Mouse (Mus musculus) liver, embryonic 14.5 days (tissue): Measurements from ENCODE around the gene Gipc1. TPM values are rescaled to one million over a fixed set of nuclear protein-coding genes. Genes with fewer than 3 reads are reported as not detected.
A peak's percentile ranks its signal among the peaks of the same experiment; 100 is the strongest.

Experiments
- ATAC-seq: fragments of 200-750 bp; cut with Nextera tagmentation; 2 replicates; pipeline ENCODE4 v1.8.0; 2017; ENCODE audit warnings: moderate number of reproducible peaks, mild to moderate bottlenecking, moderate library complexity; ENCODE audit not compliant: insufficient read depth
- DNase-seq, 3 experiments: peaks; one replicate each; pipeline ENCODE4 v3.0.0-alpha.2; 2012 to 2013; ENCODE audit warnings: low read depth in 3 of 3, low spot score in 3 of 3
- H3K27ac ChIP-seq: fragments of 300-500 bp; sonication (generic); 2 replicates; pipeline ENCODE4 v1.5.1; 2014; ENCODE audit warnings: moderate library complexity, mild to moderate bottlenecking, control low read depth, inconsistent platforms
- H3K27me3 ChIP-seq: fragments of 300-500 bp; sonication (generic); 2 replicates; pipeline ENCODE4 v1.6.1; 2014; ENCODE audit warnings: mild to moderate bottlenecking, low read length, moderate library complexity; ENCODE audit not compliant: control insufficient read depth, insufficient read depth
- H3K36me3 ChIP-seq: fragments of 300-500 bp; sonication (generic); replicated peaks from 2 replicates; pipeline ENCODE4 v1.6.1; 2014; ENCODE audit warnings: low read depth; ENCODE audit not compliant: control insufficient read depth, insufficient read depth
- H3K4me1 ChIP-seq, 2 experiments: fragments of 200-500 bp in 1 of 2; fragments of 300-500 bp in 1 of 2; sonication (generic) in 1 of 2; replicated peaks; 2 replicates each; pipeline ENCODE4 v1.6.1; 2012 to 2014; ENCODE audit warnings: antibody characterized with exemption in 1 of 2, inconsistent platforms in 1 of 2, low read length in 1 of 2; ENCODE audit not compliant: control insufficient read depth in 2 of 2, insufficient read depth in 2 of 2
- H3K4me2 ChIP-seq: fragments of 300-500 bp; sonication (generic); 2 replicates; pipeline ENCODE4 v1.6.1; 2014; ENCODE audit warnings: low read depth, mild to moderate bottlenecking, control low read depth, moderate library complexity
- H3K4me3 ChIP-seq, 2 experiments: fragments of 200-500 bp in 1 of 2; fragments of 300-500 bp in 1 of 2; sonication (generic) in 1 of 2; 2 replicates each; pipeline ENCODE4 v1.5.1; 2012 to 2014; ENCODE audit warnings: low read depth in 2 of 2, low read length in 2 of 2, mild to moderate bottlenecking in 2 of 2, control low read depth in 1 of 2, inconsistent platforms in 1 of 2, moderate library complexity in 1 of 2; ENCODE audit not compliant: insufficient read depth in 1 of 2
- H3K9ac ChIP-seq: fragments of 300-500 bp; sonication (generic); replicated peaks from 2 replicates; pipeline ENCODE4 v1.6.1; 2014; ENCODE audit warnings: mild to moderate bottlenecking, control low read depth, moderate library complexity
- H3K9me3 ChIP-seq: fragments of 300-500 bp; sonication (generic); 2 replicates; pipeline ENCODE4 v1.6.1; 2016; ENCODE audit warnings: low read length, mixed read lengths; ENCODE audit not compliant: control insufficient read depth
- CTCF ChIP-seq: IDR thresholded peaks from 2 replicates; pipeline ENCODE4 v1.5.1; 2016; ENCODE audit warnings: antibody characterized with exemption, low read depth, control low read depth
- EP300 ChIP-seq: IDR thresholded peaks from 2 replicates; pipeline ENCODE4 v1.6.1; 2016; ENCODE audit warnings: antibody characterized with exemption, low read depth
- WGBS: fragments of 180-500 bp; shearing (Covaris S2); extraction: QIAGEN DNeasy Blood & Tissue Kit; methylation state at CpG from one replicate; pipeline ENCODE4 v1.1.7; 2014; ENCODE audit not compliant: insufficient replicate concordance; 5-methylcytosine and 5-hydroxymethylcytosine counted together
- polyA plus RNA-seq, 2 experiments: library from polyadenylated mRNA; depleted of rRNA in 1 of 2; stranded (reverse) in 1 of 2; unstranded in 1 of 2; fragments of >200 nt; fragmentation: Nextera tagmentation in 1 of 2; extraction: Ambion mirVana in 1 of 2; gene quantifications; 2 replicates each; pipeline versions ENCODE4 v1.2.1 to v1.2.3; 2012 to 2014

Gipc1 gene
- polyA plus RNA-seq, 2 experiments = 27.2 to 32.5 TPM

DNA sequence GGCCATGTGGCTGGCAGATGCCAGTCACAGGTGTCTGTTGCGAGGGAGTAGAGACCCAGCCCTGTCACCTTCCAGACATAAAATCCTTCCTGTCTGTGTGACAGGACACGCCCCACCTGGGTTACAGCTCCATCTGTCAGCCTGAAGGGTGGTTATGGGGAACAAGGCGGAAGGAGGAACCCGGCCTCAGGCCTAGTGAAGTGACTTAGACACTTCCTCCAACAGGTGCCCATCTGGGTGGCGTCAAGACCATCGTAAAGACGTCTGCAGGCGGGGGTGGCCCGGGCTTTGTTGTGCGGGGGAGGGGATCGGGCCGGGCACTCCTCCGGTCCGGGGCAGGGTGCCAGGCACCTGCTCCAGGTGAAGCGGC is 45.8 kb downstream of the Gipc1 start:
- TF ChIP-seq EP300 (no peak), CTCF (no peak)
- Histone ChIP-seq H3K4me2 (peak overlapping the region; percentile 74), H3K4me1 (peaks cover 15 to 31% of the 10 kb centered on the region in 2 experiments), H3K4me3 (peak overlapping the region; percentile 67), H3K9me3 (no peaks in the 10 kb centered on the region), H3K36me3 (no peaks in the 10 kb centered on the region), H3K9ac (peak overlapping the region; percentile 65), H3K27me3 (no peaks in the 10 kb centered on the region), H3K27ac (no peak overlapping the region)
- 2% methylated on average over 15 of the region's 15 CpGs for WGBS
- DNase-seq = peak in 2 of 3 experiments; percentile 26 to 32
- ATAC-seq = peak; percentile 13

GRCm38 (mm10) chr8:83698661-83699453 is 46.4 kb downstream of the Gipc1 start, which contains the start of gene Pkn1:
TSS of gene Pkn1 (minus strand) at chr8:83699179.
- no peaks in the 10 kb centered on the region for H3K36me3 ChIP-seq
- H3K27ac ChIP-seq = peak within 1 kb of the TSS; percentile 18; the same call in 1 of the 2 replicates
- under 1% methylated on average over 79 of the region's 85 CpGs for WGBS
- H3K4me3 ChIP-seq = peak within 1 kb of the TSS; percentile 67
- H3K9ac ChIP-seq = peak within 1 kb of the TSS; percentile 65
- H3K27me3 ChIP-seq = no peaks in the 10 kb centered on the region
- H3K9me3 ChIP-seq = no peaks in the 10 kb centered on the region
- DNase-seq = peak; percentile 61 to 67 (median 66)
- peaks cover 15 to 29% of the 10 kb centered on the region in 2 experiments for H3K4me1 ChIP-seq
- peak within 1 kb of the TSS; percentile 74 for H3K4me2 ChIP-seq
- TF ChIP-seq CTCF = no peak
- no peak for TF ChIP-seq EP300
- peak; percentile 86 for ATAC-seq

DNA sequence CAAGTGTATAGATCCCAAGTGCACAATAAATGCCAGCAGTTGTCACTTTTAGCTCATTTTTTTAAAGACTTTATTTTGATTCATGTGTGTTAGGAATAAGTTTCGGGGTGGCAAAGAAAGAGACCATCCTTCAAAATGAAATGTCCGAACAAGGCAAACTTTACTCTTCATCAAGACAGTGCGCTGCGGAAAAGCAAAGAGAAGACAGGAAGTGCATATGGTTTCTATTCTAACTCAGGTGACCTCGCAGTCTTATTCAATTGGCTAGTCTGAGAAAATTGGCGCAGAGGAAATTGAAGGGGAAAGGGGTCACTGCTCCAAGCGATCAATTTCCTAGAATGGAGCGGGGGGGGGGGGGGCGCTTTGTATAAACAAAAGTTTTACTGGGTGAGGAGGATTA is 47.1 kb downstream of the Gipc1 start:
- Histone ChIP-seq H3K36me3 (no peaks in the 10 kb centered on the region), H3K4me3 (peak overlapping the region; percentile 65 to 67), H3K4me1 (peaks cover 12 to 23% of the 10 kb centered on the region in 2 experiments; a peak in 3 of 4 replicates), H3K27ac (peak overlapping the region; percentile 18; the same call in 1 of the 2 replicates), H3K27me3 (no peaks in the 10 kb centered on the region), H3K9me3 (no peaks in the 10 kb centered on the region), H3K9ac (peak overlapping the region; percentile 65), H3K4me2 (peak overlapping the region; percentile 74)
- no peak for ATAC-seq
- WGBS = 15% methylated on average over 9 of the region's 9 CpGs
- no peak for TF ChIP-seq EP300
- TF ChIP-seq CTCF = no peak
- no peak for DNase-seq

- no peak for ATAC-seq
- Histone ChIP-seq H3K27ac (no peak overlapping the region), H3K27me3 (no peaks in the 10 kb centered on the region), H3K9me3 (no peaks in the 10 kb centered on the region), H3K36me3 (no peaks in the 10 kb centered on the region), H3K4me2 (no peak overlapping the region), H3K4me1 (peaks cover 9 to 15% of the 10 kb centered on the region in 2 experiments; a peak in 3 of 4 replicates), H3K9ac (no peak overlapping the region), H3K4me3 (no peak overlapping the region)
- TF ChIP-seq CTCF = no peak
- TF ChIP-seq EP300 = no peak
- WGBS = 57% methylated on average over 9 of the region's 9 CpGs
- no peak for DNase-seq
Measured at GRCm38 (mm10) chr8:83700423-83701085, 48.1 kb downstream of the Gipc1 start.

DNA sequence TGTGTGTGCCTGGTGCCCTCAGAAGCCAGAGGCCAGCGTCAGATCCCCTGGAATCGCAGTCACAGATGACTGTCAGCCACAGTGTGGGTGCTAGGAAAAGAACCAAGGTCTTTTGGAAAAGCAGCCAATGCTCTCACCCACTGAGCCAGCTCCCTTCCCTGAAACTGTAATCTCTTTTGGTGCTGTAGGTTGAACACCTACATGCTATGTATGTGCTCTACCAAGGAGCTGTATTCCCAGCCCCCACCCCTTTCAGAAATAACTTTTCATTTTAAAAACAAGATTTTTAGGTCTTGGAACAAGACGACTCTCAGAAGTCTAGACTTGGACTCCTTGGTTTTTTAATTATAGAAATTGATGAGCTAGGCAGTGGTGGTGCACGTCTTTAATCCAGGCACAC is 50.9 kb downstream of the Gipc1 start:
- peaks cover 5 to 8% of the 10 kb centered on the region in 2 experiments; a peak in 3 of 4 replicates for H3K4me1 ChIP-seq
- H3K36me3 ChIP-seq = no peaks in the 10 kb centered on the region
- no peak overlapping the region for H3K9ac ChIP-seq
- ATAC-seq (no peak), DNase-seq (no peak)
- no peak overlapping the region for H3K4me3 ChIP-seq
- WGBS = 72% methylated on average over 4 of the region's 4 CpGs
- H3K9me3 ChIP-seq = no peaks in the 10 kb centered on the region
- H3K27ac ChIP-seq = no peak overlapping the region
- no peak overlapping the region for H3K4me2 ChIP-seq
- TF ChIP-seq EP300 (no peak), CTCF (no peak)
- no peaks in the 10 kb centered on the region for H3K27me3 ChIP-seq
